Mouse (Mus musculus): ENCODE data around the gene Cdk20.

- no peak for TF ChIP-seq CTCF (IDR thresholded peaks at IDR 0.05; ENCODE audit: borderline replicate concordance, extremely low read depth, insufficient read depth, insufficient read length)
- TF ChIP-seq POLR2A (IDR thresholded peaks at IDR 0.05; ENCODE audit: borderline replicate concordance, extremely low read depth, insufficient read depth, insufficient read length, poor library complexity, severe bottlenecking) = no peak
These were observed 32.2 kb upstream of the Cdk20 start for GRCm38 (mm10) chr13:64399906-64400305.
